Mouse (Mus musculus) embryonic fibroblast, embryonic 13.5 days (primary cell): ENCODE data around the gene Zfand6.

Experiments used
- CTCF ChIP-seq: IDR thresholded peaks from 2 replicates; pipeline ENCODE4 v1.5.1; 2011; ENCODE audit warnings: mild to moderate bottlenecking, control low read depth, low read length, moderate library complexity, borderline replicate concordance; ENCODE audit not compliant: insufficient read depth
- POLR2A ChIP-seq: IDR thresholded peaks from 2 replicates; pipeline ENCODE4 v1.6.1; 2011; ENCODE audit warnings: low read depth, mild to moderate bottlenecking, control low read depth, low read length, moderate library complexity

DNA sequence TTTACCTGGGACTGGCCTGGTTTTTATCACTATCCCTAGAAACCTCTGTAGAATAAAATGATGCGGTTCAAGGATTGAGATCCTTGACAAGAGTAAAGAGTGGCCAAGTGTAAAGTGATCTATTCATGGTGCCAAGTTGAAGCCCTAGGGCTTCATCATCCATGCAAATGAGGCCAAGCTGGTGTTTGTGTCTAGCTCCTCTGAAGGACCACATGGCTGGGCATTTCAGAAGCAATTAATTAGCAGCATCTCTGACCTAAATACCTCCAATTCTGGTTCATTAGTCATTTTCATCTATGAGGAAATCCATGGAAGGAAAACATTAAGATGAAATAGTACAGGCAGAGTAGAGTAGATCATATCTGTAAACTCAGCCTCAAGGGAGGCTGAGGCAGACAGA lies 42.3 kb upstream of the Zfand6 start:
- TF ChIP-seq CTCF = no peak
- no peak for TF ChIP-seq POLR2A
